Mouse (Mus musculus) central nervous system, embryonic 11.5 days (tissue): Measurements from ENCODE around the gene Aqp3. TPM values are rescaled to one million over a fixed set of nuclear protein-coding genes. Genes with fewer than 3 reads are reported as not detected.

Source experiments
- polyA plus RNA-seq: library from polyadenylated mRNA; depleted of rRNA; stranded (reverse); fragments of >200 nt; gene quantifications from 2 replicates; pipeline ENCODE4 v1.2.3, GENCODE M21; 2012; rRNA removed

The Aqp3 gene
- polyA plus RNA-seq = 2.5 and 3.7 TPM in 2 replicates

GRCm38 (mm10) chr4:41097871-41098576 lies at the start of gene Aqp3:
Gene Aqp3 (minus strand): TSS chr4:41098183.

GRCm38 (mm10) chr4:41135711-41136453 lies 37.9 kb upstream of the Aqp3 start, which contains the start of gene Ube2r2:
Gene Ube2r2 (plus strand): TSS chr4:41135743.

GRCm38 (mm10) chr4:41124180-41124951 lies 26.4 kb upstream of the Aqp3 start, which contains the start of gene Nol6:
Gene Nol6 (minus strand): TSS chr4:41124455.

GRCm38 (mm10) chr4:41047524-41048271 lies 50.3 kb downstream of the Aqp3 start, which contains the start of gene Aqp7:
Gene Aqp7 (minus strand): TSS chr4:41048139.

Other genes with a start within 250 kb of the Aqp3 start
- 10.7 and 19.1 TPM in 2 replicates for gene B4galt1, start 244.2 kb downstream of the Aqp3 start, polyA plus RNA-seq
- gene Spink4, start 178.1 kb downstream of the Aqp3 start, polyA plus RNA-seq = 0.47 and 0.97 TPM in 2 replicates
- gene Bag1, start 149.9 kb downstream of the Aqp3 start, polyA plus RNA-seq = 129 and 142 TPM in 2 replicates
- gene Chmp5, start 149.8 kb downstream of the Aqp3 start, polyA plus RNA-seq = 113 and 122 TPM in 2 replicates
- 85.7 and 88.3 TPM in 2 replicates for gene Nfx1, start 127.3 kb downstream of the Aqp3 start, polyA plus RNA-seq
- gene Aqp7, start 50.0 kb downstream of the Aqp3 start, polyA plus RNA-seq = 0.06 and 0.24 TPM in 2 replicates
- 22.4 and 29.0 TPM in 2 replicates for gene Nol6, start 26.3 kb upstream of the Aqp3 start, polyA plus RNA-seq
- gene Ube2r2, start 37.6 kb upstream of the Aqp3 start, polyA plus RNA-seq = 269 and 337 TPM in 2 replicates
- 62.6 and 90.7 TPM in 2 replicates for gene Ubap2, start 177.0 kb upstream of the Aqp3 start, polyA plus RNA-seq
- gene Dcaf12, start 216.7 kb upstream of the Aqp3 start, polyA plus RNA-seq = 34.9 and 40.3 TPM in 2 replicates